Mouse (Mus musculus) leukemia stem cell, adult 10-12 weeks (primary cell): ENCODE data around the gene Hist1h2ae. TPM values are rescaled to one million over a fixed set of nuclear protein-coding genes. Genes with fewer than 3 reads are reported as not detected.

Experiments
- polyA plus RNA-seq: library from polyadenylated mRNA; stranded (reverse); fragments of >175 nt; gene quantifications from 2 replicates; pipeline ENCODE4 v1.2.3, GENCODE M21; 2012; ENCODE audit warnings: low replicate concordance

Hist1h2ae gene
- polyA plus RNA-seq, 1 experiment = 20.4 TPM

Other genes starting within 250 kb of the Hist1h2ae start
- gene Zfp322a, start 202.0 kb downstream of the Hist1h2ae start, polyA plus RNA-seq = 0.23 and 1.0 TPM in 2 replicates
- 4.0 and 4.7 TPM in 2 replicates for gene Abt1, start 147.4 kb downstream of the Hist1h2ae start, polyA plus RNA-seq
- 0.12 and 0.15 TPM in 2 replicates for gene Btn1a1, start 105.3 kb downstream of the Hist1h2ae start, polyA plus RNA-seq
- gene Btn2a2, start 82.4 kb downstream of the Hist1h2ae start, polyA plus RNA-seq = not detected in 2 replicates
- gene Hist1h4h, start 40.2 kb downstream of the Hist1h2ae start, polyA plus RNA-seq = 22.4 and 24.1 TPM in 2 replicates
- 1,274 and 2,101 TPM in 2 replicates for gene Hist1h2af, start 37.3 kb downstream of the Hist1h2ae start, polyA plus RNA-seq
- 9.7 and 27.2 TPM in 2 replicates for gene Hist1h3g, start 35.8 kb downstream of the Hist1h2ae start, polyA plus RNA-seq
- 2.6 and 2.9 TPM in 2 replicates for gene Hist1h2bh, start 27.8 kb downstream of the Hist1h2ae start, polyA plus RNA-seq
- gene Hist1h3f, start 27.2 kb downstream of the Hist1h2ae start, polyA plus RNA-seq = 7.8 and 13.9 TPM in 2 replicates
- 39.6 and 48.6 TPM in 2 replicates for gene Hist1h4f, start 19.6 kb downstream of the Hist1h2ae start, polyA plus RNA-seq
- 0.89 and 1.4 TPM in 2 replicates for gene Hist1h1d, start 18.0 kb downstream of the Hist1h2ae start, polyA plus RNA-seq
- 12.2 and 20.5 TPM in 2 replicates for gene Hist1h3e, start 8.9 kb downstream of the Hist1h2ae start, polyA plus RNA-seq
- 19.7 and 30.7 TPM in 2 replicates for gene Hist1h2bg, start 176 bp upstream of the Hist1h2ae start, polyA plus RNA-seq
- gene Hist1h2bf, start 3.0 kb upstream of the Hist1h2ae start, polyA plus RNA-seq = 15.2 and 20.1 TPM in 2 replicates
- gene Hist1h2ad, start 3.2 kb upstream of the Hist1h2ae start, polyA plus RNA-seq = 1.2 and 1.8 TPM in 2 replicates
- gene Hist1h3d, start 4.5 kb upstream of the Hist1h2ae start, polyA plus RNA-seq = 1.1 and 5.4 TPM in 2 replicates
- gene Hist1h4d, start 10.4 kb upstream of the Hist1h2ae start, polyA plus RNA-seq = 21.9 and 50.4 TPM in 2 replicates
- gene Hist1h2be, start 49.9 kb upstream of the Hist1h2ae start, polyA plus RNA-seq = 1.7 and 2.0 TPM in 2 replicates
- 6.8 and 18.7 TPM in 2 replicates for gene Hist1h1e, start 51.3 kb upstream of the Hist1h2ae start, polyA plus RNA-seq
- gene Hist1h2ac, start 112.7 kb upstream of the Hist1h2ae start, polyA plus RNA-seq = 1.7 and 2.0 TPM in 2 replicates
- gene Hist1h2bc, start 113.0 kb upstream of the Hist1h2ae start, polyA plus RNA-seq = 3.1 and 3.3 TPM in 2 replicates
- not detected in 2 replicates for gene Hist1h1t, start 124.6 kb upstream of the Hist1h2ae start, polyA plus RNA-seq
- 3.9 and 4.0 TPM in 2 replicates for gene Hist1h4c, start 127.2 kb upstream of the Hist1h2ae start, polyA plus RNA-seq
- 5.0 and 7.1 TPM in 2 replicates for gene Hfe, start 139.6 kb upstream of the Hist1h2ae start, polyA plus RNA-seq
- 13.0 and 32.3 TPM in 2 replicates for gene Hist1h1c, start 167.6 kb upstream of the Hist1h2ae start, polyA plus RNA-seq
- gene Hist1h3c, start 174.4 kb upstream of the Hist1h2ae start, polyA plus RNA-seq = 4.9 and 12.8 TPM in 2 replicates
- 14.4 and 31.0 TPM in 2 replicates for gene Hist1h2bb, start 175.5 kb upstream of the Hist1h2ae start, polyA plus RNA-seq
- gene Hist1h2ab, start 179.9 kb upstream of the Hist1h2ae start, polyA plus RNA-seq = 39.8 and 47.5 TPM in 2 replicates
- 4.5 and 16.4 TPM in 2 replicates for gene Hist1h3b, start 181.0 kb upstream of the Hist1h2ae start, polyA plus RNA-seq
- gene Hist1h4b, start 185.8 kb upstream of the Hist1h2ae start, polyA plus RNA-seq = 7.2 and 8.6 TPM in 2 replicates
- gene Hist1h4a, start 190.0 kb upstream of the Hist1h2ae start, polyA plus RNA-seq = 40.2 and 48.3 TPM in 2 replicates
- 0.45 and 5.1 TPM in 2 replicates for gene Hist1h3a, start 191.2 kb upstream of the Hist1h2ae start, polyA plus RNA-seq
- 1.2 and 1.7 TPM in 2 replicates for gene Hist1h1a, start 192.4 kb upstream of the Hist1h2ae start, polyA plus RNA-seq
- gene Trim38, start 198.7 kb upstream of the Hist1h2ae start, polyA plus RNA-seq = not detected in 2 replicates
- not detected in 2 replicates for gene Slc17a2, start 235.8 kb upstream of the Hist1h2ae start, polyA plus RNA-seq